Mouse (Mus musculus) midbrain, embryonic 15.5 days (tissue): ENCODE measurements around the gene Olfr1465. TPM values are rescaled to one million over a fixed set of nuclear protein-coding genes. Genes with fewer than 3 reads are reported as not detected.

Source experiments
- ATAC-seq: fragments of 200-750 bp; cut with Nextera tagmentation; replicated peaks from 2 replicates; pipeline ENCODE4 v1.8.0; 2017; ENCODE audit warnings: moderate TSS enrichment
- H3K27ac ChIP-seq: fragments of 300-500 bp; sonication (generic); 2 replicates; pipeline ENCODE4 v1.5.1; 2015; ENCODE audit warnings: mild to moderate bottlenecking, inconsistent platforms
- H3K27me3 ChIP-seq: fragments of 300-500 bp; sonication (generic); replicated peaks from 2 replicates; pipeline ENCODE4 v1.6.1; 2015; ENCODE audit warnings: inconsistent platforms
- H3K36me3 ChIP-seq: fragments of 300-500 bp; sonication (generic); replicated peaks from 2 replicates; pipeline ENCODE4 v1.6.1; 2015; ENCODE audit warnings: inconsistent platforms
- H3K4me1 ChIP-seq: fragments of 300-500 bp; sonication (generic); 2 replicates; pipeline ENCODE4 v1.6.1; 2015; ENCODE audit warnings: inconsistent platforms
- H3K4me2 ChIP-seq: fragments of 300-500 bp; sonication (generic); 2 replicates; pipeline ENCODE4 v1.6.1; 2015; ENCODE audit warnings: inconsistent platforms, mild to moderate bottlenecking, moderate library complexity
- H3K4me3 ChIP-seq: fragments of 300-500 bp; sonication (generic); 2 replicates; pipeline ENCODE4 v1.5.1; 2015; ENCODE audit warnings: mild to moderate bottlenecking, inconsistent platforms
- H3K9ac ChIP-seq: fragments of 300-500 bp; sonication (generic); 2 replicates; pipeline ENCODE4 v1.6.1; 2015; ENCODE audit warnings: mild to moderate bottlenecking, inconsistent platforms
- H3K9me3 ChIP-seq: fragments of 300-500 bp; sonication (generic); 2 replicates; pipeline ENCODE4 v1.6.1; 2016; ENCODE audit warnings: inconsistent platforms
- WGBS: fragments of 180-500 bp; shearing (Covaris S2); methylation state at CpG from one replicate; pipeline ENCODE4 v1.1.7; 2015; ENCODE audit warnings: mixed read lengths; 5-methylcytosine and 5-hydroxymethylcytosine counted together
- polyA plus RNA-seq: library from polyadenylated mRNA; unstranded; fragments of >200 nt; fragmentation: Nextera tagmentation; extraction: Ambion mirVana; gene quantifications from 2 replicates; pipeline ENCODE4 v1.2.1, GENCODE M21; 2015

Gene Olfr1465
- not detected in 2 replicates for polyA plus RNA-seq

- Histone ChIP-seq H3K4me2 (no peak within 1 kb of the TSS), H3K9me3 (peaks cover 5% of the 10 kb centered on the region), H3K27me3 (no peaks in the 10 kb centered on the region), H3K36me3 (no peaks in the 10 kb centered on the region), H3K4me1 (no peaks in the 10 kb centered on the region), H3K27ac (no peak within 1 kb of the TSS), H3K9ac (no peak within 1 kb of the TSS), H3K4me3 (no peak within 1 kb of the TSS)
- ATAC-seq: no peak
These were observed at the start of gene Olfr1465 for GRCm38 (mm10) chr19:13315441-13315840. Gene Olfr1465 (minus strand): TSS chr19:13315541.

- no peak within 1 kb of the TSS for H3K9ac ChIP-seq
- WGBS: 72% methylated on average over 2 of the region's 2 CpGs
- H3K27me3 ChIP-seq: no peaks in the 10 kb centered on the region
- H3K4me2 ChIP-seq: no peak within 1 kb of the TSS
- no peaks in the 10 kb centered on the region for H3K36me3 ChIP-seq
- no peak for ATAC-seq
- H3K27ac ChIP-seq: no peak within 1 kb of the TSS
- H3K9me3 ChIP-seq: 0 out of 2 replicates have a peak, but pooled peaks cover 12% of the 10 kb centered on the region
- no peak within 1 kb of the TSS for H3K4me3 ChIP-seq
- no peaks in the 10 kb centered on the region for H3K4me1 ChIP-seq
These were observed 46.6 kb upstream of the Olfr1465 start, which contains the start of gene Olfr1467 for GRCm38 (mm10) chr19:13361936-13362335. Gene Olfr1467 (plus strand): TSS chr19:13362236.

- Histone ChIP-seq H3K9ac (no peak within 1 kb of the TSS), H3K36me3 (no peaks in the 10 kb centered on the region)
These were observed 23.2 kb upstream of the Olfr1465 start, which contains the start of gene Olfr1466 for GRCm38 (mm10) chr19:13338562-13338961. Gene Olfr1466 (plus strand): TSS chr19:13338862.

More at GRCm38 (mm10) chr19:13338562-13338961, 23.2 kb upstream of the Olfr1465 start, which contains the start of gene Olfr1466:
- Histone ChIP-seq H3K27me3 (no peaks in the 10 kb centered on the region), H3K9me3 (0 out of 2 replicates have a peak, but pooled peaks cover 6% of the 10 kb centered on the region), H3K27ac (no peak within 1 kb of the TSS), H3K4me1 (no peaks in the 10 kb centered on the region), H3K4me3 (no peak within 1 kb of the TSS), H3K4me2 (no peak within 1 kb of the TSS)
- 91% methylated on average over 2 of the region's 2 CpGs for WGBS
- ATAC-seq: no peak

Other genes starting within 250 kb of the Olfr1465 start
- gene Olfr1457, start 217.7 kb downstream of the Olfr1465 start, polyA plus RNA-seq: not detected in 2 replicates
- gene Olfr1458, start 208.8 kb downstream of the Olfr1465 start, polyA plus RNA-seq: not detected in 2 replicates
- 0.03 TPM in 2 replicates for gene Olfr1459, start 166.0 kb downstream of the Olfr1465 start, polyA plus RNA-seq
- gene Olfr1461, start 152.5 kb downstream of the Olfr1465 start, polyA plus RNA-seq: not detected in 2 replicates
- not detected in 2 replicates for gene Olfr1462, start 129.8 kb downstream of the Olfr1465 start, polyA plus RNA-seq
- gene Olfr1463, start 84.2 kb downstream of the Olfr1465 start, polyA plus RNA-seq: not detected in 2 replicates
- not detected in 2 replicates for gene Olfr1466, start 23.3 kb upstream of the Olfr1465 start, polyA plus RNA-seq
- not detected in 2 replicates for gene Olfr1467, start 46.7 kb upstream of the Olfr1465 start, polyA plus RNA-seq
- not detected in 2 replicates for gene Olfr1469, start 92.3 kb upstream of the Olfr1465 start, polyA plus RNA-seq
- not detected in 2 replicates for gene Olfr1471, start 127.9 kb upstream of the Olfr1465 start, polyA plus RNA-seq
- gene Olfr1472, start 140.5 kb upstream of the Olfr1465 start, polyA plus RNA-seq: not detected in 2 replicates
- gene Olfr1474, start 154.0 kb upstream of the Olfr1465 start, polyA plus RNA-seq: not detected in 2 replicates
- gene Olfr1475, start 164.7 kb upstream of the Olfr1465 start, polyA plus RNA-seq: not detected in 2 replicates
- gene Olfr1477, start 185.0 kb upstream of the Olfr1465 start, polyA plus RNA-seq: not detected in 2 replicates
- gene Olfr1480, start 212.4 kb upstream of the Olfr1465 start, polyA plus RNA-seq: not detected in 2 replicates